Comparison of ENCODE assay signal across 8 mouse cellular contexts in genomic region chr6:70811557-70812525, GRCm38 (mm10). TPM values are rescaled to one million over a fixed set of nuclear protein-coding genes. Genes with fewer than 3 reads are reported as not detected.
A peak's percentile ranks its signal among the peaks of the same experiment; 100 is the strongest.
DNase-seq lines count a peak whose midpoint lies in the region; ATAC-seq lines count a peak whose summit lies in the region.

No protein-coding gene starts in this region.

- no peaks in the 10 kb centered on the region for H3K9me3 ChIP-seq in neural tube, embryonic 14.5 days (ENCODE audit: control insufficient read depth, low read length)

- no peaks in the 10 kb centered on the region for H3K27me3 ChIP-seq in neural tube, embryonic 14.5 days (ENCODE audit: control insufficient read depth, insufficient read depth, low read length)

- DNase-seq in 3T3-L1 (ENCODE audit: low read depth, low spot score) (peak; percentile 94), NIH3T3 (ENCODE audit: low read depth) (peak; percentile 95), liver (peak; percentile 82)
- peak; percentile 85 to 88 for DNase-seq in cerebellum, postnatal 25 days
- DNase-seq in gastrocnemius, postnatal 14 days: peak; percentile 70
- DNase-seq in kidney, adult 8-10 months: peak; percentile 79 to 90
- DNase-seq in thymus, adult 18-20 months: peak; percentile 61 to 70

- no peak overlapping the region for H3K27ac ChIP-seq in neural tube, embryonic 14.5 days (ENCODE audit: low read depth, low read length)

- no peak overlapping the region for H3K4me2 ChIP-seq in neural tube, embryonic 14.5 days (ENCODE audit: low read depth, low read length)

- no peak overlapping the region for H3K4me3 ChIP-seq in neural tube, embryonic 14.5 days (ENCODE audit: low read depth, low read length)

- WGBS in neural tube, embryonic 14.5 days: 25% methylated on average over 6 of the region's 6 CpGs

- ATAC-seq in neural tube, embryonic 14.5 days (ENCODE audit: low read depth): 0 out of 2 replicates have a peak, but pooled peaks have one; percentile 44

- no peaks in the 10 kb centered on the region for H3K4me1 ChIP-seq in neural tube, embryonic 14.5 days (ENCODE audit: control insufficient read depth, insufficient read depth, low read length)

- no peak overlapping the region for H3K9ac ChIP-seq in neural tube, embryonic 14.5 days (replicated peaks; ENCODE audit: low read depth, low read length)

- no peaks in the 10 kb centered on the region for H3K36me3 ChIP-seq in neural tube, embryonic 14.5 days (ENCODE audit: control insufficient read depth, insufficient read depth, low read length)

- intact Hi-C loops in gastrocnemius, postnatal 14 days (cut with DNase I; ENCODE audit: low total_unique reads): loop anchor here (2.0 kb wide), 1 partner anchor 69 kb away; no protein-coding TSS in a partner anchor

RNA-seq across cellular contexts. Expression of gene Rpia, which starts 19.8 kb away (rescaled TPM):
- 1 to 10 TPM; 8.5 to 9.4 TPM for total RNA-seq in gastrocnemius, postnatal 14 days (2021)
- polyA plus RNA-seq in neural tube, embryonic 14.5 days (2014; fragmentation: Nextera tagmentation; extraction: Ambion mirVana): 3.2 and 4.5 TPM in 2 replicates

RNA-seq across cellular contexts. Expression of gene Eif2ak3, which starts 32.5 kb away (rescaled TPM):
- 1 to 10 TPM; 7.0 to 9.5 TPM for total RNA-seq in gastrocnemius, postnatal 14 days (2021)
- polyA plus RNA-seq in neural tube, embryonic 14.5 days (2014; fragmentation: Nextera tagmentation; extraction: Ambion mirVana): 12.4 and 15.7 TPM in 2 replicates
